Mouse (Mus musculus) forebrain, embryonic 12.5 days (tissue): ENCODE results near the gene Rp9. TPM values are rescaled to one million over a fixed set of nuclear protein-coding genes. Genes with fewer than 3 reads are reported as not detected.

ENCODE experiments used
- ATAC-seq: fragments of 200-750 bp; cut with Nextera tagmentation; 2 replicates; pipeline ENCODE4 v1.8.0; 2017; ENCODE audit warnings: moderate TSS enrichment; ENCODE audit not compliant: low FRiP score
- H3K27ac ChIP-seq: fragments of 300-500 bp; sonication (generic); 2 replicates; pipeline ENCODE4 v1.5.1; 2016; ENCODE audit warnings: mild to moderate bottlenecking
- H3K27me3 ChIP-seq: fragments of 300-500 bp; sonication (generic); 2 replicates; pipeline ENCODE4 v1.6.1; 2016; ENCODE audit warnings: mild to moderate bottlenecking
- H3K36me3 ChIP-seq: fragments of 300-500 bp; sonication (generic); replicated peaks from 2 replicates; pipeline ENCODE4 v1.6.1; 2016; ENCODE audit warnings: mild to moderate bottlenecking
- H3K4me1 ChIP-seq: fragments of 300-500 bp; sonication (generic); 2 replicates; pipeline ENCODE4 v1.6.1; 2016
- H3K4me2 ChIP-seq: fragments of 300-500 bp; sonication (generic); 2 replicates; pipeline ENCODE4 v1.6.1; 2016; ENCODE audit warnings: mild to moderate bottlenecking, moderate library complexity
- H3K4me3 ChIP-seq: fragments of 300-500 bp; sonication (generic); replicated peaks from 2 replicates; pipeline ENCODE4 v1.5.1; 2016; ENCODE audit warnings: mild to moderate bottlenecking
- H3K9ac ChIP-seq: fragments of 300-500 bp; sonication (generic); 2 replicates; pipeline ENCODE4 v1.6.1; 2016; ENCODE audit warnings: mild to moderate bottlenecking
- H3K9me3 ChIP-seq: fragments of 300-500 bp; sonication (generic); 2 replicates; pipeline ENCODE4 v1.6.1; 2016
- WGBS: fragments of 180-500 bp; shearing (Covaris S2); methylation state at CpG from one replicate; pipeline ENCODE4 v1.1.7; 2016; 5-methylcytosine and 5-hydroxymethylcytosine counted together
- polyA plus RNA-seq: library from polyadenylated mRNA; unstranded; fragments of >200 nt; fragmentation: Nextera tagmentation; extraction: Ambion mirVana; gene quantifications from 2 replicates; pipeline ENCODE4 v1.2.1, GENCODE M21; 2016

The Rp9 gene
- polyA plus RNA-seq, 1 experiment from 2014 or later = 63.2 TPM

GRCm38 (mm10) chr9:22428666-22429410 is 40.7 kb downstream of the Rp9 start:
- WGBS = 85% methylated on average over 14 of the region's 14 CpGs
- H3K4me1 ChIP-seq = peaks cover 13% of the 10 kb centered on the region
- no peaks in the 10 kb centered on the region for H3K36me3 ChIP-seq
- H3K9me3 ChIP-seq = no peaks in the 10 kb centered on the region
- ATAC-seq = no peak
- no peak overlapping the region for H3K4me2 ChIP-seq
- no peak overlapping the region for H3K9ac ChIP-seq
- no peaks in the 10 kb centered on the region for H3K27me3 ChIP-seq
- H3K27ac ChIP-seq = no peak overlapping the region
- H3K4me3 ChIP-seq = no peak overlapping the region

- H3K27ac ChIP-seq = no peak overlapping the region
- no peaks in the 10 kb centered on the region for H3K9me3 ChIP-seq
- peaks cover 13% of the 10 kb centered on the region for H3K4me1 ChIP-seq
- no peak overlapping the region for H3K4me3 ChIP-seq
- H3K4me2 ChIP-seq = no peak overlapping the region
- 35% methylated on average over 4 of the region's 4 CpGs for WGBS
- no peak overlapping the region for H3K9ac ChIP-seq
- H3K36me3 ChIP-seq = no peaks in the 10 kb centered on the region
- no peaks in the 10 kb centered on the region for H3K27me3 ChIP-seq
- ATAC-seq = no peak
Measured at GRCm38 (mm10) chr9:22428028-22428665, 41.4 kb downstream of the Rp9 start.

GRCm38 (mm10) chr9:22424719-22425118 is 44.8 kb downstream of the Rp9 start:
- no peak overlapping the region for H3K4me3 ChIP-seq
- H3K4me1 ChIP-seq = peaks cover 10% of the 10 kb centered on the region
- H3K27me3 ChIP-seq = no peaks in the 10 kb centered on the region
- H3K9ac ChIP-seq = no peak overlapping the region
- no peaks in the 10 kb centered on the region for H3K9me3 ChIP-seq
- no peak overlapping the region for H3K4me2 ChIP-seq
- no peak overlapping the region for H3K27ac ChIP-seq
- ATAC-seq = no peak
- WGBS = 97% methylated on average over 4 of the region's 4 CpGs
- no peaks in the 10 kb centered on the region for H3K36me3 ChIP-seq

GRCm38 (mm10) chr9:22424196-22424595 is 45.3 kb downstream of the Rp9 start:
- no peak overlapping the region for H3K4me2 ChIP-seq
- no peaks in the 10 kb centered on the region for H3K36me3 ChIP-seq
- no peaks in the 10 kb centered on the region for H3K27me3 ChIP-seq
- no peak overlapping the region for H3K4me3 ChIP-seq
- H3K4me1 ChIP-seq = peaks cover 10% of the 10 kb centered on the region
- no peaks in the 10 kb centered on the region for H3K9me3 ChIP-seq
- 87% methylated on average over 10 of the region's 10 CpGs for WGBS
- no peak overlapping the region for H3K27ac ChIP-seq
- H3K9ac ChIP-seq = no peak overlapping the region
- ATAC-seq = no peak

GRCm38 (mm10) chr9:22423507-22423906 is 46.0 kb downstream of the Rp9 start:
- Histone ChIP-seq H3K4me3 (no peak overlapping the region), H3K27ac (no peak overlapping the region), H3K36me3 (no peaks in the 10 kb centered on the region), H3K9ac (no peak overlapping the region), H3K4me2 (no peak overlapping the region), H3K4me1 (peaks cover 7% of the 10 kb centered on the region), H3K27me3 (no peaks in the 10 kb centered on the region), H3K9me3 (no peaks in the 10 kb centered on the region)
- WGBS = 82% methylated on average over 1 of the region's 1 CpGs
- no peak for ATAC-seq

- Histone ChIP-seq H3K4me3 (no peak overlapping the region), H3K4me2 (no peak overlapping the region), H3K36me3 (no peaks in the 10 kb centered on the region), H3K4me1 (no peaks in the 10 kb centered on the region; the same call in 1 of the 2 replicates), H3K27ac (no peak overlapping the region), H3K9ac (no peak overlapping the region), H3K9me3 (no peaks in the 10 kb centered on the region), H3K27me3 (no peaks in the 10 kb centered on the region)
- 59% methylated on average over 1 of the region's 1 CpGs for WGBS
- ATAC-seq = no peak
Measured at GRCm38 (mm10) chr9:22422559-22422958, 47.0 kb downstream of the Rp9 start.

- Histone ChIP-seq H3K4me1 (no peaks in the 10 kb centered on the region; the same call in 1 of the 2 replicates), H3K4me3 (no peak overlapping the region), H3K27me3 (no peaks in the 10 kb centered on the region), H3K4me2 (no peak overlapping the region), H3K27ac (no peak overlapping the region), H3K9me3 (no peaks in the 10 kb centered on the region), H3K9ac (no peak overlapping the region), H3K36me3 (no peaks in the 10 kb centered on the region)
- 36% methylated on average over 7 of the region's 7 CpGs for WGBS
- ATAC-seq = no peak
Measured at GRCm38 (mm10) chr9:22420491-22420890, 49.1 kb downstream of the Rp9 start.

GRCm38 (mm10) chr9:22419877-22420276 is 49.7 kb downstream of the Rp9 start:
- H3K27me3 ChIP-seq = no peaks in the 10 kb centered on the region
- H3K36me3 ChIP-seq = no peaks in the 10 kb centered on the region
- H3K27ac ChIP-seq = no peak overlapping the region
- H3K9ac ChIP-seq = no peak overlapping the region
- WGBS = 85% methylated on average over 3 of the region's 3 CpGs
- no peaks in the 10 kb centered on the region for H3K9me3 ChIP-seq
- no peak overlapping the region for H3K4me2 ChIP-seq
- no peaks in the 10 kb centered on the region; the same call in 1 of the 2 replicates for H3K4me1 ChIP-seq
- no peak overlapping the region for H3K4me3 ChIP-seq
- ATAC-seq = no peak

GRCm38 (mm10) chr9:22417547-22417946 is 52.0 kb downstream of the Rp9 start:
- WGBS = 63% methylated on average over 6 of the region's 6 CpGs
- H3K4me1 ChIP-seq = no peaks in the 10 kb centered on the region; the same call in 1 of the 2 replicates

GRCm38 (mm10) chr9:22416187-22416586 is 53.4 kb downstream of the Rp9 start:
- Histone ChIP-seq H3K9me3 (no peaks in the 10 kb centered on the region), H3K27ac (no peak overlapping the region), H3K27me3 (no peaks in the 10 kb centered on the region), H3K9ac (no peak overlapping the region), H3K4me2 (no peak overlapping the region), H3K36me3 (no peaks in the 10 kb centered on the region), H3K4me3 (no peak overlapping the region), H3K4me1 (no peaks in the 10 kb centered on the region; the same call in 1 of the 2 replicates)
- ATAC-seq = no peak
- WGBS = 84% methylated on average over 3 of the region's 3 CpGs

More at GRCm38 (mm10) chr9:22417547-22417946, 52.0 kb downstream of the Rp9 start:
- H3K9me3 ChIP-seq = no peaks in the 10 kb centered on the region
- H3K36me3 ChIP-seq = no peaks in the 10 kb centered on the region
- ATAC-seq = no peak
- H3K4me2 ChIP-seq = no peak overlapping the region
- no peak overlapping the region for H3K9ac ChIP-seq
- H3K4me3 ChIP-seq = no peak overlapping the region
- H3K27me3 ChIP-seq = no peaks in the 10 kb centered on the region
- H3K27ac ChIP-seq = no peak overlapping the region

GRCm38 (mm10) chr9:22411002-22411857 is 58.3 kb downstream of the Rp9 start, which contains the start of gene 9530077C05Rik:
9530077C05Rik (plus strand) TSS chr9:22411513.
- H3K4me1 ChIP-seq = no peaks in the 10 kb centered on the region
- H3K27me3 ChIP-seq = no peaks in the 10 kb centered on the region
- H3K4me2 ChIP-seq = peak within 1 kb of the TSS; percentile 77
- WGBS = 2% methylated on average over 43 of the region's 43 CpGs
- H3K9me3 ChIP-seq = no peaks in the 10 kb centered on the region
- 0 out of 2 replicates have a peak within 1 kb of the TSS, but pooled peaks have one; percentile 42 for H3K27ac ChIP-seq
- no peaks in the 10 kb centered on the region for H3K36me3 ChIP-seq
- peak within 1 kb of the TSS; percentile 58 for H3K4me3 ChIP-seq
- ATAC-seq = peak; percentile 99
- peak within 1 kb of the TSS; percentile 68 for H3K9ac ChIP-seq

GRCm38 (mm10) chr9:22409501-22409900 is 60.0 kb downstream of the Rp9 start:
- WGBS = 79% methylated on average over 7 of the region's 7 CpGs
- Histone ChIP-seq H3K4me2 (no peak overlapping the region), H3K9me3 (no peaks in the 10 kb centered on the region), H3K27me3 (no peaks in the 10 kb centered on the region), H3K4me3 (no peak overlapping the region), H3K9ac (no peak overlapping the region), H3K27ac (no peak overlapping the region), H3K36me3 (no peaks in the 10 kb centered on the region), H3K4me1 (no peaks in the 10 kb centered on the region)
- ATAC-seq = no peak
